Mouse (Mus musculus): ENCODE results near the gene Gstt4.

DNA sequence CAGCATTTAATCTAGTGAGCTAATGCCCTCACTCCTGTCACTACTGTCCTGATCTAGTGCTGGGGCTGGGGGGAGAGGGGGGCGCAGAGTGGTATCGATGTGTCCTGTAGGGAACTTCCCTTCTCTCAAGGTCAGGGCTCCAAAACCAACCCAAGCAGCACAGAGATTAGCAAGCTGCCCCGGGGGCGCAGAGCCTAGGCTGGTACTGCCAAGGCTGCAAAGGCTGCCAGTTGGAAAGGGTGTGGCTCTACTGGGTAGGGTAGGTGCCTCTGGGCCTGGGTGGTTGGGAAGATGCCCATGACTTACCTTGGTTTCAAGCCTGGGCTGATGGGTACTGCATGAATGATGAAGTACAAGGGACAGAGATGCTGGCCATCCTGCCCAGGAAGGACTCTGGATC, 35.3 kb upstream of the Gstt4 start:
- TF ChIP-seq EP300 (optimal IDR thresholded peaks at IDR 0.05) (no peak), CTCF (IDR thresholded peaks at IDR 0.05; ENCODE audit: low read depth) (no peak)
